Mouse (Mus musculus): ENCODE measurements around the gene 2810408A11Rik. TPM values are rescaled to one million over a fixed set of nuclear protein-coding genes. Genes with fewer than 3 reads are reported as not detected.

The 2810408A11Rik gene
- polyA plus RNA-seq, 1 experiment from 2014 or later: 10.7 TPM

DNA sequence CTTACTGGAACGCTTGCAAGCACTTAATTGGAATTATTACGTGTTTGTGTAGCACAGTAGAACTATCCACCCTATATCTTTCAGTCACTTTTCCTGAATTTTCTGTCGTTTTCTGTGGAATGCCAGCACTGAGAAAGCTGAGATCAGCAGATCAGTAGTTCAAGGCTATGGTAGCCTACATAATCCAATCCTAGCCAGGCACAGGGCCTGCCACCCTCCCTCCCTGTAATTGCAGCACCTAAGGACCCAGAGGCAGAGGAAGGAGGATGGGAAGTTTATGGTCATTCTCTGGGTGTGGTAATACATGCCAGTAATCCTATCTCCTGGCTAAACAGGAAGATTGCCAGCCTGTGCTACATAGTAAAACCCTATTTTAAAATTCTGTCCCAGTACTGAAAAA lies 22.0 kb upstream of the 2810408A11Rik start:
- peak overlapping the region; percentile 97; the same call in 1 of the 2 replicates for H3K27ac ChIP-seq (ENCODE audit: low read depth)
- no peak overlapping the region; the same call in 1 of the 2 replicates for H3K4me2 ChIP-seq (ENCODE audit: low read length)
- ATAC-seq (replicated peaks; ENCODE audit: low FRiP score, low TSS enrichment, low read depth) (no peak), DNase-seq (ENCODE audit: low spot score) (no peak)
- H3K9ac ChIP-seq (ENCODE audit: low read length): no peak overlapping the region
- no peaks in the 10 kb centered on the region for H3K27me3 ChIP-seq (replicated peaks; ENCODE audit: control insufficient read depth, insufficient read depth, low read length)
- H3K4me1 ChIP-seq (replicated peaks; ENCODE audit: control insufficient read depth, insufficient read depth, low read length): peaks cover 13% of the 10 kb centered on the region
- WGBS: 51% methylated on average over 3 of the region's 3 CpGs
- no peaks in the 10 kb centered on the region for H3K9me3 ChIP-seq (ENCODE audit: control insufficient read depth, low read length)
- peaks cover 18% of the 10 kb centered on the region for H3K36me3 ChIP-seq (ENCODE audit: control insufficient read depth, insufficient read depth, low read length)
- H3K4me3 ChIP-seq (ENCODE audit: low read depth, low read length): no peak overlapping the region

DNA sequence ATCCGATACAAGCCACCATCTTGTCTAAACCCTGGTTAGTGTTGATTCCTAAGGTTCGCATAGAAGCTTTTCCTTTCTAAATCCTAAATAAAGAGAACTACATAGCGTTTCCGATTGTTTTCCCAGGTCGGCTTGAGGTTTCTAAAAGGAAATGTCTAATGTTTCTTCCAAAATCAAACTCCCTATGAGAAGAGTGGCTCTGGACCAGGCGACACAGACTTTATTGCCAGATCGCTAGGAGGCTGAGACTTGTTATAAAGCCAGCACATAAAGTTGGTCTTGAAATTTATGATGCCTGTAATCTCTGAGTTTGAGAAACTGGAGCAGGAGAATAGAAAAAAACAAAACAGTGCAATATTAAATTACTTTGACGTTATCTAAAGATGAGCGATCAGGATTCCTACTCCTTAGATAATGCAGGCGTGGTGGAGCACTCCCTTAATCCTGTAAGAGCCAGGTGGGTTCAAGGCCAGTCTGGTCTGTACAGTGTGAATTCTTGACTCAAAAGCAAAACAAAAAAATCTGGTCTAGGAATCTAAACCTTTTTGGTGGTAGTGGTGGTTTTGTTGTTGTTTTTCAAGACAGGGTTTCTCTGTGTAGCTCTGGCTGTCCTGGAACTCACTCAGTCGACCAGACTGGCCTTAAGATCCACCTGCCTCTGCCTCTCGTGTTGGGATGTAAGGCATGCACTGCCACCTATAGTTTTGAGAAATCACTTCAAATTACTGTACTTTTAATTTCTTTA lies 21.4 kb upstream of the 2810408A11Rik start:
- peak overlapping the region; percentile 86 for H3K4me3 ChIP-seq (ENCODE audit: low read depth, low read length)
- H3K27ac ChIP-seq (ENCODE audit: low read depth): peak overlapping the region; percentile 97
- H3K36me3 ChIP-seq (ENCODE audit: control insufficient read depth, insufficient read depth, low read length): peaks cover 24% of the 10 kb centered on the region
- H3K4me1 ChIP-seq (replicated peaks; ENCODE audit: control insufficient read depth, insufficient read depth, low read length): peaks cover 13% of the 10 kb centered on the region
- ATAC-seq (replicated peaks; ENCODE audit: low FRiP score, low TSS enrichment, low read depth) (no peak), DNase-seq (ENCODE audit: low spot score) (no peak)
- H3K27me3 ChIP-seq (replicated peaks; ENCODE audit: control insufficient read depth, insufficient read depth, low read length): no peaks in the 10 kb centered on the region
- 4% methylated on average over 12 of the region's 12 CpGs for WGBS
- peak overlapping the region; percentile 90 for H3K4me2 ChIP-seq (ENCODE audit: low read length)
- H3K9me3 ChIP-seq (ENCODE audit: control insufficient read depth, low read length): no peaks in the 10 kb centered on the region
- H3K9ac ChIP-seq (ENCODE audit: low read length): peak overlapping the region; percentile 64

DNA sequence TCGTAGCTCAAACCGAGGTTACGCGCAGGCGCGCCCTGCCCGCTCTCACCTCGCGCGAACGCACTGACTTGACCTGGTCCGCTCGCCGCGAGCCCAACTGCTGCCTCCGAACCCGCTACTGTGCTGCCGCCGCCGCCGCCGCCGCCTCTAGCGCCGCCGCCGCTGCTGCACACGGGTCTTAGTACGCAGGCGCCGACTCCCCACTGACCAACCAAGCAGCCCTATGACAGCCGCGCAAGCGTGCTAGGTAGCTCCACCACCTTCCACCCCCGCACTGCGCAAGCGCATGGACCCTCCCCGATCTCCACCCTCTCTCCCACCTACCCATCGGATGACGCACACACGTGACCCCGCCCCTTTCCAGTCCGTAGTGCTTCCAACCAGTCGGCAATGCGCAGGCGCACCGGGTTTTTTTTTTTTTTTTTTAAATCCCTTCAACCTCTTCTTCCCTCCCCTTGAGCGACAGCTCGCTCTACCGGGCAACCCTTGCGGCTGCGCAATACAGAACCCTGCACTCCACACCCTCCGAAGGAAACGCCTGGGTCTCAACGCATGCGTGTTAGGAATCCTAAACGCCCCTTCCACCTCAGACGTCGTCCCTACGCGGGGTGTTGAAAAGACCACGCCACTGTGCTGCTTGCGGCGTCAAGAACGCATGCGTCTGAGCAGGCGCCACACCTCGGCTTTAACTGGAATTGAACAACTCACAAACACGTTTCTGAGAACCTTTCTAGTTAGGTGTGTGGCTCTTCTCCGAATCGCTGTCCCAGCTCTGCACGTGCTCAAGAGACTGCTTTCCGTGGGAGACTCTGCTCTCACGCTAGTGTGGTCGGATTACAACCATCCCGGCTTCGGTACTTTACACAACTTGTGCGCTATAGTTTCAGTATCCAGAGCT lies 20.6 kb upstream of the 2810408A11Rik start, which contains the start of gene Eif5a:
Gene Eif5a (minus strand): TSS at position 845 of the 898 bp plus-strand sequence.
- ATAC-seq (replicated peaks; ENCODE audit: low FRiP score, low TSS enrichment, low read depth) (peak; percentile 94), DNase-seq (ENCODE audit: low spot score) (peak; percentile 99)
- WGBS: under 1% methylated on average over 78 of the region's 78 CpGs
- Histone ChIP-seq H3K9me3 (ENCODE audit: control insufficient read depth, low read length) (no peaks in the 10 kb centered on the region), H3K4me2 (ENCODE audit: low read length) (peak within 1 kb of the TSS; percentile 90), H3K27me3 (replicated peaks; ENCODE audit: control insufficient read depth, insufficient read depth, low read length) (no peaks in the 10 kb centered on the region), H3K9ac (ENCODE audit: low read length) (peak within 1 kb of the TSS; percentile 98), H3K4me3 (ENCODE audit: low read depth, low read length) (peak within 1 kb of the TSS; percentile 86), H3K27ac (ENCODE audit: low read depth) (peak within 1 kb of the TSS; percentile 97), H3K4me1 (replicated peaks; ENCODE audit: control insufficient read depth, insufficient read depth, low read length) (peaks cover 13% of the 10 kb centered on the region), H3K36me3 (ENCODE audit: control insufficient read depth, insufficient read depth, low read length) (peaks cover 32% of the 10 kb centered on the region)

DNA sequence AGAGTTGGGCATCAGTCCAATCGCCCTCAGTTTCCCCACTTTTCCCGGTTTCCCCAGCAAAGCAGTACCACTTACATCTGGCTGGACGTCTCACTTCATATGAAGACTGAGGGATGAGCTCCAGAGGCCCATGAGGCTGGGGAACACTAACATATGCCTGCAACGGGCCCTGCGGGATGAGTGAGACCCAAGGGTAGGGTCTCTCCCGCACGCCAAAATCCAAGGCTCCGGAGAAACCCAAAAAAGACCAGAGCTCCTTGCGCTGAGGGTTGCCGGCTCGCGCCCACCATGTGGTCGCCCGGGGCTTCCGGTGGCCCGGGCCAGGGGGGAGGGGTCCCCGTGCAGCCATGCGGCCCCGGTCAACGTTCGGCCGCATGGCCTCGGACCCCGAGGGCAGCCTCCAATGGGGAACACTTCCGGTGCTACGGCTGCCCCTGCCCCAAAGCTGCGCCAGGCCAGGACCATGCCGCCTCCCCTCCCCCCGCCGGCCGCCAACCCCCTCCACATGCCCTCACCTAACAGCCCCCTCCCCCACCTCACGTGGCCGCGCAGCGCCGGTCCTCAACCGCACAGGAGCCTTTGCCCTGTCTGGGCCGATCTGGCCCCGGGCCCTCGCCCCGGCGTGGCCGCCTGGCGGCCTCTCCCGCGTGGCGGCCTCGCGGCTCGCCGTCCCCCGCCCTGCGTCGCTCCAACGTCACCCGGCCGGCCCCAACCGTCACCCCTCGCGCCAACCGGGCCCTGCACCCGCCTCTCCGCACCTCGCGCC lies 19.7 kb upstream of the 2810408A11Rik start:
- under 1% methylated on average over 59 of the region's 65 CpGs for WGBS
- Histone ChIP-seq H3K4me1 (replicated peaks; ENCODE audit: control insufficient read depth, insufficient read depth, low read length) (peaks cover 13% of the 10 kb centered on the region), H3K4me3 (ENCODE audit: low read depth, low read length) (peak overlapping the region; percentile 86), H3K27me3 (replicated peaks; ENCODE audit: control insufficient read depth, insufficient read depth, low read length) (no peaks in the 10 kb centered on the region), H3K9me3 (ENCODE audit: control insufficient read depth, low read length) (no peaks in the 10 kb centered on the region), H3K9ac (ENCODE audit: low read length) (peak overlapping the region; percentile 98), H3K4me2 (ENCODE audit: low read length) (peak overlapping the region; percentile 90), H3K36me3 (ENCODE audit: control insufficient read depth, insufficient read depth, low read length) (peaks cover 41% of the 10 kb centered on the region), H3K27ac (ENCODE audit: low read depth) (peak overlapping the region; percentile 91)
- DNase-seq (ENCODE audit: low spot score) (peak; percentile 69), ATAC-seq (replicated peaks; ENCODE audit: low FRiP score, low TSS enrichment, low read depth) (peak; percentile 55)

DNA sequence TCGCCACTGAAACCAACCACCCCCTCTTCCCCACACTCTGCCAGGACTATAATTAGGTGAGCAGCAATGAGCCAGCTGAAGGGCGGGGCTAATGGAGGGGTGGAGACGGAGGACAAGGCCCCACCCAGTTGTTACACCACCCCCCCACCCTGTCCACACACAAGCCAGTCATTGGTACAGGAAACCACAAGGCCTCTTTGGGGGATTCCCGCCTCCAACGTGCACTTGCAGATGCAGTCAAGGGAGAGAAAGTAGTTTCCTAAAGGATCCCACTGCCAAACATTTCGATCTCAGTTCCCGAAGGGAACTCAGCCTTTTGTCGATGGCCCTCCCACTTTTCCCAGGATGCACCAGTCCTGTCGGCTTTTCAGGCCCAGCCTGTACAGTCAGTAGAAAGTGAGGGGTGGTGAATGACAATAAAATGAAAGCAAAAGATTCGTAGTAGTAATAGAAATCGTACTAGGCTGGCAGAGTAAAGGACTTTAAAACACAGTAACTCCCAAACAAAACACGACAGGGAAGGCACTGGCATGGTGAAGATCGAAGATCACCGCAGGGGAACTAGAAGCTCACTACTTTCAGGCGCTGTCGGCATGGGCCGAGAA lies 19.0 kb upstream of the 2810408A11Rik start:
- peak overlapping the region; percentile 86 for H3K4me3 ChIP-seq (ENCODE audit: low read depth, low read length)
- peak overlapping the region; percentile 90 for H3K4me2 ChIP-seq (ENCODE audit: low read length)
- no peaks in the 10 kb centered on the region for H3K27me3 ChIP-seq (replicated peaks; ENCODE audit: control insufficient read depth, insufficient read depth, low read length)
- ATAC-seq (replicated peaks; ENCODE audit: low FRiP score, low TSS enrichment, low read depth): no peak
- H3K4me1 ChIP-seq (replicated peaks; ENCODE audit: control insufficient read depth, insufficient read depth, low read length): peaks cover 18% of the 10 kb centered on the region
- no peaks in the 10 kb centered on the region for H3K9me3 ChIP-seq (ENCODE audit: control insufficient read depth, low read length)
- under 1% methylated on average over 17 of the region's 17 CpGs for WGBS
- DNase-seq (ENCODE audit: low spot score): peak; percentile 77
- peaks cover 48% of the 10 kb centered on the region for H3K36me3 ChIP-seq (ENCODE audit: control insufficient read depth, insufficient read depth, low read length)
- peak overlapping the region; percentile 98 for H3K9ac ChIP-seq (ENCODE audit: low read length)
- peak overlapping the region; percentile 91 for H3K27ac ChIP-seq (ENCODE audit: low read depth)

DNA sequence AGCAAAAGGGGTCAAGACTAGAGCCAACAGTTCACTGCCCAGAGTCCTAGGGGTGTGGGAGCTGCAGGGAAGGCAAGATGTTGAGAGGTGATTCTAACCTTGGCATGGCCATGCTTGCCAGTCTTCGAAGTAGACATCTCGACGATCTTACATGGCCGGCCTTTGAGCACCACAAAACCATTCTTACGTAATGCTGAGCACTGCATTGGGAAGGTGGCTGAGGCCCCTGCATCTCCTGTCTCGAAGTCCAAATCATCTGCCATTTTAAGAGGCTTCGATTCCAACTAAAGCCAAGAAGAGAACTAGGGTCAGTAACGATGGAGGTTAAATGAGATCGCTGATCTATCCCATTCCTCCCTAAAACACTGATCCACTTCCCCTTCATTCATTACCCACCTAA lies 18.3 kb upstream of the 2810408A11Rik start:
- Histone ChIP-seq H3K27me3 (replicated peaks; ENCODE audit: control insufficient read depth, insufficient read depth, low read length) (no peaks in the 10 kb centered on the region), H3K4me1 (replicated peaks; ENCODE audit: control insufficient read depth, insufficient read depth, low read length) (peaks cover 21% of the 10 kb centered on the region), H3K4me2 (ENCODE audit: low read length) (peak overlapping the region; percentile 90), H3K27ac (ENCODE audit: low read depth) (peak overlapping the region; percentile 91; the same call in 1 of the 2 replicates), H3K4me3 (ENCODE audit: low read depth, low read length) (peak overlapping the region; percentile 86), H3K9ac (ENCODE audit: low read length) (peak overlapping the region; percentile 98; the same call in 1 of the 2 replicates), H3K36me3 (ENCODE audit: control insufficient read depth, insufficient read depth, low read length) (peaks cover 49% of the 10 kb centered on the region), H3K9me3 (ENCODE audit: control insufficient read depth, low read length) (no peaks in the 10 kb centered on the region)
- DNase-seq (ENCODE audit: low spot score): no peak
- no peak for ATAC-seq (replicated peaks; ENCODE audit: low FRiP score, low TSS enrichment, low read depth)
- 83% methylated on average over 9 of the region's 9 CpGs for WGBS

DNA sequence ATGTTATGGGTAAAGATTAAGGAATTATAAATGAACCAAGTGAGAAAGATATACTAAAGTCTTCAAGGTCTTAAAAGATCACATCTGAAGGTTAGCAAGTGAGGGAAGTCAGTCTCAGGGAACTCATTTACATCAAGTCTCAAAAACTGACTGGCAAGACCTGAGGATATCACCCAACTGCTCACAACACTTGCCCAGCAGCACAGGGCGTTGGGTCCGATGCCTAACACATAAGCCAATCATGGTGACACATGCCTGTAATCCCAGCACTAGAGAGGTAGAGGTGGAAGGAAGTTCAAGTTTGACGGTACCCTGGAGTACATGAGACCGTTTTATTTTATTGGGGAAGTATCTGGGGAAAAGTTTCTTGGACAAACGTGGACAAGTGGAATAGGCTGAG lies 17.3 kb upstream of the 2810408A11Rik start:
- no peaks in the 10 kb centered on the region for H3K9me3 ChIP-seq (ENCODE audit: control insufficient read depth, low read length)
- DNase-seq (ENCODE audit: low spot score) (no peak), ATAC-seq (replicated peaks; ENCODE audit: low FRiP score, low TSS enrichment, low read depth) (no peak)
- no peak overlapping the region for H3K4me2 ChIP-seq (ENCODE audit: low read length)
- H3K27ac ChIP-seq (ENCODE audit: low read depth): no peak overlapping the region
- H3K27me3 ChIP-seq (replicated peaks; ENCODE audit: control insufficient read depth, insufficient read depth, low read length): no peaks in the 10 kb centered on the region
- 83% methylated on average over 5 of the region's 5 CpGs for WGBS
- no peak overlapping the region for H3K4me3 ChIP-seq (ENCODE audit: low read depth, low read length)
- H3K9ac ChIP-seq (ENCODE audit: low read length): no peak overlapping the region
- peaks cover 53% of the 10 kb centered on the region for H3K36me3 ChIP-seq (ENCODE audit: control insufficient read depth, insufficient read depth, low read length)
- H3K4me1 ChIP-seq (replicated peaks; ENCODE audit: control insufficient read depth, insufficient read depth, low read length): peaks cover 21% of the 10 kb centered on the region

All from intestine, embryonic 14.5 days (tissue).